Mouse (Mus musculus): ENCODE measurements around the gene Reck. TPM values are rescaled to one million over a fixed set of nuclear protein-coding genes. Genes with fewer than 3 reads are reported as not detected.

The Reck gene
- polyA plus RNA-seq, 1 experiment from 2014 or later, result 10.2 TPM

GRCm38 (mm10) chr4:43884196-43884595 is 8.9 kb downstream of the Reck start:
- DNase-seq (ENCODE audit: low spot score), result peak; percentile 8
- ATAC-seq (ENCODE audit: low FRiP score, low TSS enrichment), result no peak
- 37% methylated on average over 4 of the region's 4 CpGs for WGBS

GRCm38 (mm10) chr4:43891247-43891646 is 15.9 kb downstream of the Reck start:
- H3K27me3 ChIP-seq (ENCODE audit: control insufficient read depth, insufficient read depth, low read length), result no peaks in the 10 kb centered on the region
- ATAC-seq (ENCODE audit: low FRiP score, low TSS enrichment) (no peak), DNase-seq (ENCODE audit: low spot score) (no peak)
- H3K36me3 ChIP-seq (ENCODE audit: control insufficient read depth, insufficient read depth, low read length), result no peaks in the 10 kb centered on the region
- no peaks in the 10 kb centered on the region for H3K9me3 ChIP-seq (ENCODE audit: control insufficient read depth, low read length)
- TF ChIP-seq CTCF (IDR thresholded peaks at IDR 0.05; ENCODE audit: low read depth) (no peak), EP300 (optimal IDR thresholded peaks at IDR 0.05) (no peak)
- H3K4me1 ChIP-seq (replicated peaks; ENCODE audit: control insufficient read depth, insufficient read depth), result no peaks in the 10 kb centered on the region
- no peak overlapping the region for H3K4me2 ChIP-seq (replicated peaks; ENCODE audit: low read depth)
- no peak overlapping the region for H3K9ac ChIP-seq (ENCODE audit: low read length)
- WGBS, result 76% methylated on average over 3 of the region's 3 CpGs
- no peak overlapping the region for H3K4me3 ChIP-seq (ENCODE audit: low read depth, low read length)
- H3K27ac ChIP-seq (replicated peaks), result no peak overlapping the region

More at GRCm38 (mm10) chr4:43884196-43884595, 8.9 kb downstream of the Reck start:
- H3K4me2 ChIP-seq (replicated peaks; ENCODE audit: low read depth), result no peak overlapping the region
- H3K9me3 ChIP-seq (ENCODE audit: control insufficient read depth, low read length), result no peaks in the 10 kb centered on the region
- no peaks in the 10 kb centered on the region for H3K4me1 ChIP-seq (replicated peaks; ENCODE audit: control insufficient read depth, insufficient read depth)
- no peak overlapping the region for H3K9ac ChIP-seq (ENCODE audit: low read length)
- no peak overlapping the region for H3K4me3 ChIP-seq (ENCODE audit: low read depth, low read length)
- no peaks in the 10 kb centered on the region for H3K36me3 ChIP-seq (ENCODE audit: control insufficient read depth, insufficient read depth, low read length)
- no peak overlapping the region for H3K27ac ChIP-seq (replicated peaks)
- TF ChIP-seq CTCF (IDR thresholded peaks at IDR 0.05; ENCODE audit: low read depth) (no peak), EP300 (optimal IDR thresholded peaks at IDR 0.05) (no peak)
- H3K27me3 ChIP-seq (ENCODE audit: control insufficient read depth, insufficient read depth, low read length), result no peaks in the 10 kb centered on the region

GRCm38 (mm10) chr4:43897209-43897608 is 21.9 kb downstream of the Reck start:
- H3K4me3 ChIP-seq (ENCODE audit: low read depth, low read length), result no peak overlapping the region
- no peaks in the 10 kb centered on the region for H3K4me1 ChIP-seq (replicated peaks; ENCODE audit: control insufficient read depth, insufficient read depth)
- no peak overlapping the region for H3K27ac ChIP-seq (replicated peaks)
- no peak for DNase-seq (ENCODE audit: low spot score)
- no peaks in the 10 kb centered on the region; the same call in 1 of the 2 replicates for H3K36me3 ChIP-seq (ENCODE audit: control insufficient read depth, insufficient read depth, low read length)
- no peak overlapping the region for H3K4me2 ChIP-seq (replicated peaks; ENCODE audit: low read depth)
- no peak overlapping the region for H3K9ac ChIP-seq (ENCODE audit: low read length)
- TF ChIP-seq EP300 (optimal IDR thresholded peaks at IDR 0.05) (no peak), CTCF (IDR thresholded peaks at IDR 0.05; ENCODE audit: low read depth) (no peak)
- no peak for ATAC-seq (ENCODE audit: low FRiP score, low TSS enrichment)
- no peaks in the 10 kb centered on the region for H3K27me3 ChIP-seq (ENCODE audit: control insufficient read depth, insufficient read depth, low read length)
- no peaks in the 10 kb centered on the region for H3K9me3 ChIP-seq (ENCODE audit: control insufficient read depth, low read length)

GRCm38 (mm10) chr4:43899197-43899596 is 23.9 kb downstream of the Reck start:
- H3K4me3 ChIP-seq (ENCODE audit: low read depth, low read length), result no peak overlapping the region
- WGBS, result 46% methylated on average over 8 of the region's 8 CpGs
- no peaks in the 10 kb centered on the region; the same call in 1 of the 2 replicates for H3K36me3 ChIP-seq (ENCODE audit: control insufficient read depth, insufficient read depth, low read length)
- H3K9ac ChIP-seq (ENCODE audit: low read length), result no peak overlapping the region
- ATAC-seq (ENCODE audit: low FRiP score, low TSS enrichment) (peak; percentile 24; the same call in 1 of the 2 replicates), DNase-seq (ENCODE audit: low spot score) (no peak)
- H3K4me1 ChIP-seq (replicated peaks; ENCODE audit: control insufficient read depth, insufficient read depth), result no peaks in the 10 kb centered on the region
- no peak overlapping the region for H3K4me2 ChIP-seq (replicated peaks; ENCODE audit: low read depth)
- no peaks in the 10 kb centered on the region for H3K27me3 ChIP-seq (ENCODE audit: control insufficient read depth, insufficient read depth, low read length)
- H3K27ac ChIP-seq (replicated peaks), result no peak overlapping the region
- H3K9me3 ChIP-seq (ENCODE audit: control insufficient read depth, low read length), result no peaks in the 10 kb centered on the region
- TF ChIP-seq CTCF (IDR thresholded peaks at IDR 0.05; ENCODE audit: low read depth) (no peak), EP300 (optimal IDR thresholded peaks at IDR 0.05) (no peak)

- H3K9me3 ChIP-seq (ENCODE audit: control insufficient read depth, low read length), result no peaks in the 10 kb centered on the region
- 75% methylated on average over 7 of the region's 7 CpGs for WGBS
These were observed 28.4 kb downstream of the Reck start for GRCm38 (mm10) chr4:43903690-43904089.

GRCm38 (mm10) chr4:43906443-43906842 is 31.1 kb downstream of the Reck start:
- ATAC-seq (ENCODE audit: low FRiP score, low TSS enrichment), result peak; percentile 63
- Histone ChIP-seq H3K4me1 (replicated peaks; ENCODE audit: control insufficient read depth, insufficient read depth) (no peaks in the 10 kb centered on the region), H3K27ac (replicated peaks) (no peak overlapping the region)

More at GRCm38 (mm10) chr4:43903690-43904089, 28.4 kb downstream of the Reck start:
- Histone ChIP-seq H3K4me1 (replicated peaks; ENCODE audit: control insufficient read depth, insufficient read depth) (no peaks in the 10 kb centered on the region), H3K4me2 (replicated peaks; ENCODE audit: low read depth) (no peak overlapping the region), H3K9ac (ENCODE audit: low read length) (no peak overlapping the region), H3K4me3 (ENCODE audit: low read depth, low read length) (no peak overlapping the region), H3K36me3 (ENCODE audit: control insufficient read depth, insufficient read depth, low read length) (no peaks in the 10 kb centered on the region), H3K27ac (replicated peaks) (no peak overlapping the region), H3K27me3 (ENCODE audit: control insufficient read depth, insufficient read depth, low read length) (no peaks in the 10 kb centered on the region)
- DNase-seq (ENCODE audit: low spot score) (no peak), ATAC-seq (ENCODE audit: low FRiP score, low TSS enrichment) (no peak)
- TF ChIP-seq CTCF (IDR thresholded peaks at IDR 0.05; ENCODE audit: low read depth) (no peak), EP300 (optimal IDR thresholded peaks at IDR 0.05) (no peak)

More at GRCm38 (mm10) chr4:43906443-43906842, 31.1 kb downstream of the Reck start:
- H3K9me3 ChIP-seq (ENCODE audit: control insufficient read depth, low read length), result no peaks in the 10 kb centered on the region
- no peak overlapping the region for H3K4me2 ChIP-seq (replicated peaks; ENCODE audit: low read depth)
- WGBS, result 18% methylated on average over 6 of the region's 6 CpGs
- no peaks in the 10 kb centered on the region for H3K27me3 ChIP-seq (ENCODE audit: control insufficient read depth, insufficient read depth, low read length)
- no peak overlapping the region for H3K9ac ChIP-seq (ENCODE audit: low read length)
- H3K36me3 ChIP-seq (ENCODE audit: control insufficient read depth, insufficient read depth, low read length), result peaks cover 2% of the 10 kb centered on the region; the same call in 1 of the 2 replicates
- peak; percentile 77 for TF ChIP-seq CTCF (IDR thresholded peaks at IDR 0.05; ENCODE audit: low read depth)
- no peak for TF ChIP-seq EP300 (optimal IDR thresholded peaks at IDR 0.05)
- peak; percentile 50 for DNase-seq (ENCODE audit: low spot score)
- H3K4me3 ChIP-seq (ENCODE audit: low read depth, low read length), result no peak overlapping the region

All from stomach, postnatal 0 days (tissue).